Mouse (Mus musculus) erythroblast, embryonic 14.5 days (primary cell): ENCODE results near the gene Snx3. TPM values are rescaled to one million over a fixed set of nuclear protein-coding genes. Genes with fewer than 3 reads are reported as not detected.

ENCODE experiments used
- H3K27me3 ChIP-seq: 2 replicates; pipeline ENCODE4 v1.6.1; 2012; ENCODE audit warnings: inconsistent platforms; ENCODE audit not compliant: control insufficient read depth
- H3K36me3 ChIP-seq: 2 replicates; pipeline ENCODE4 v1.6.1; 2012; ENCODE audit warnings: mild to moderate bottlenecking, inconsistent platforms; ENCODE audit not compliant: control insufficient read depth
- H3K4me1 ChIP-seq: 2 replicates; pipeline ENCODE4 v1.6.1; 2012; ENCODE audit warnings: inconsistent platforms; ENCODE audit not compliant: control insufficient read depth
- H3K4me3 ChIP-seq: replicated peaks from 2 replicates; pipeline ENCODE3; 2012; ENCODE audit warnings: moderate library complexity, mild to moderate bottlenecking, inconsistent platforms
- H3K9me3 ChIP-seq: 2 replicates; pipeline ENCODE4 v1.6.1; 2012; ENCODE audit warnings: low read length, inconsistent platforms, mixed read lengths; ENCODE audit not compliant: control insufficient read depth
- GATA1 ChIP-seq: IDR thresholded peaks from 2 replicates; pipeline ENCODE4 v1.6.1; 2012; ENCODE audit warnings: low read length, inconsistent platforms, mixed read lengths
- TAL1 ChIP-seq: IDR thresholded peaks from 3 replicates; pipeline ENCODE4 v1.6.1; 2012; ENCODE audit warnings: low read length, inconsistent platforms, mixed read lengths
- polyA plus RNA-seq: library from polyadenylated mRNA; stranded (reverse); fragments of >175 nt; gene quantifications from 2 replicates; pipeline ENCODE4 v1.2.3, GENCODE M21; 2012

Snx3 gene
- polyA plus RNA-seq, 1 experiment, result 71.6 TPM

DNA sequence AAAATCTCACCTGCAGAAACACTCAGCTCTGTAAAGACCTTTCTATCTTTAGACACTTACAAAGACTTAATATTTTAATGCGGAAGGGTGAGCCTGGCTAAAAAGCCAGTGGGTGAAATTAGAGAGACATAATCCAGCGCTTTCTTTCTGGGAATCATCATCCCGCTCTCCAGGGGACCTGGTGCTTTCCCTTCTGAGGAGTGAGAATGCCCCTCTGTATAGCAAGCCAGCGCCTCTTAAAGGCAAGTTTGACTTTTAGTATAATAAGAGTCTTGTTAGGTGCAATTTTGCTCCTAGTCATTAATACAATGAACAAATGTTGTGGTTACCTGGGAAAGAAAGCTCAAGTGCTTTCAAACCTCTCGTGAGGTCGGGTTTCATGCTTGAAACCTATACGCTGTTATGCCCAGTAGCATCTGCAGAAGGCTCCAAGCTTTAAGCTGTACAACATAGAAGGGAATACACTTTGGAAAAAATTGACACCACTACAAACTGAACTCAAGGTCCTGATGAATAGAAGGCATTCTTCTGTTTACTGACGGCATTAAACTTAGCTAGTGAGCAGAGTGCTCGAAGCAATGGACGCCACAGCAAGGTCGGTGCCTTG is 21.8 kb downstream of the Snx3 start:
- H3K36me3 ChIP-seq, result peaks cover 84% of the 10 kb centered on the region
- no peaks in the 10 kb centered on the region for H3K27me3 ChIP-seq
- peaks cover 92% of the 10 kb centered on the region for H3K4me1 ChIP-seq
- H3K9me3 ChIP-seq, result no peaks in the 10 kb centered on the region
- TF ChIP-seq GATA1, result no peak
- TF ChIP-seq TAL1, result no peak
- no peak overlapping the region for H3K4me3 ChIP-seq

DNA sequence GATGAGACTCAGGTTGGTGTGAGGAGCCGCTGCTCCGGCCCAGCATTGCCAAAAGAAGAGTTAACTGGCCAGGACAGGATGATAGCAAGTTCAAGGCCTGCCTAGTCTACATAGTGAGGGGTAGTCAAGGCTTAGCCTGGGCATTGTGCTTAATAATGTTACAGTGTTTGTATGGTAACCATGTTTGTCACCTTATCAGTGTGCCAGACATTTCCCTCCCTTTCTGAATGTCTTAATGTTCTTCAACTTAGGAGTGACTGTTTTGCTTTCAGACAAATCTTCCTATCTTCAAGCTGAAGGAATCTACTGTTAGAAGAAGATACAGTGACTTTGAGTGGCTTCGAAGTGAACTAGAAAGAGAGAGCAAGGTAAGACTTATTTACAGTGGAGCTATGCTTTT is 23.9 kb downstream of the Snx3 start:
- no peaks in the 10 kb centered on the region for H3K27me3 ChIP-seq
- H3K36me3 ChIP-seq, result peaks cover 89% of the 10 kb centered on the region
- no peak overlapping the region for H3K4me3 ChIP-seq
- no peaks in the 10 kb centered on the region for H3K9me3 ChIP-seq
- peaks cover 87% of the 10 kb centered on the region for H3K4me1 ChIP-seq
- TF ChIP-seq GATA1, result peak; percentile 29; the same call in 1 of the 2 replicates
- TF ChIP-seq TAL1, result peak; percentile 38; the same call in 1 of the 3 replicates

GRCm38 (mm10) chr10:42533836-42534453 is 32.1 kb downstream of the Snx3 start:
- Histone ChIP-seq H3K27me3 (no peaks in the 10 kb centered on the region), H3K4me3 (peak overlapping the region; percentile 55), H3K9me3 (peaks cover 2% of the 10 kb centered on the region; the same call in 1 of the 2 replicates), H3K36me3 (peaks cover 86% of the 10 kb centered on the region), H3K4me1 (peaks cover 87% of the 10 kb centered on the region)
- TF ChIP-seq GATA1 (peak; percentile 92), TAL1 (peak; percentile 83)

- Histone ChIP-seq H3K27me3 (no peaks in the 10 kb centered on the region), H3K36me3 (peaks cover 62% of the 10 kb centered on the region), H3K4me3 (peak overlapping the region; percentile 38), H3K9me3 (peaks cover 2% of the 10 kb centered on the region; the same call in 1 of the 2 replicates), H3K4me1 (peaks cover 84% of the 10 kb centered on the region)
- TF ChIP-seq GATA1, result peak; percentile 87
- peak; percentile 86 for TF ChIP-seq TAL1
Measured at GRCm38 (mm10) chr10:42537571-42538316, 35.9 kb downstream of the Snx3 start.

- H3K4me3 ChIP-seq, result no peak overlapping the region
Measured at GRCm38 (mm10) chr10:42545707-42546503, 44.1 kb downstream of the Snx3 start.

DNA sequence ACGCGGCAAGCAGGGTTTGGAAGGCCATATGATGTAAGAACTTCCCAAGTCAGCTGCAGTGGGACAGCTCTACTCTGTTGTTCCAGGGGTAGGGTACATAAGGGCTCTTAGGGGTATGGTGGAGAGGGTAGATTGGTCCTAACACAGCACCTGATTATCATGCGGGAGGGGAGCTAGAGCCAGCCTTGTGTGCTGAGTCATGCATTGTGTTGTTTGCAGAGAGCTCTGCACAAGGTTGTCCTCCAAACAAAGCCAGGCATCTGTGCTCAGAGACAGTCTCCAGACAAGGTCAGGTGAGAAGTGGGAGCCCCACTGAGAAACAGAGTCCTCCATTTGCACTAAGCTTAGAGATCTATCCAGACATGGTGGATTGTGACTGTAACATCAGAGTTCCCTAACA is 44.7 kb downstream of the Snx3 start:
- Histone ChIP-seq H3K4me3 (no peak overlapping the region), H3K36me3 (no peaks in the 10 kb centered on the region), H3K4me1 (peaks cover 49% of the 10 kb centered on the region), H3K27me3 (peaks cover 23% of the 10 kb centered on the region), H3K9me3 (no peaks in the 10 kb centered on the region)
- TF ChIP-seq GATA1 (no peak), TAL1 (no peak)

More at GRCm38 (mm10) chr10:42545707-42546503, 44.1 kb downstream of the Snx3 start:
- no peaks in the 10 kb centered on the region for H3K36me3 ChIP-seq
- TF ChIP-seq TAL1 (no peak), GATA1 (no peak)
- H3K4me1 ChIP-seq, result peaks cover 51% of the 10 kb centered on the region
- H3K27me3 ChIP-seq, result peaks cover 17% of the 10 kb centered on the region
- no peaks in the 10 kb centered on the region for H3K9me3 ChIP-seq

DNA sequence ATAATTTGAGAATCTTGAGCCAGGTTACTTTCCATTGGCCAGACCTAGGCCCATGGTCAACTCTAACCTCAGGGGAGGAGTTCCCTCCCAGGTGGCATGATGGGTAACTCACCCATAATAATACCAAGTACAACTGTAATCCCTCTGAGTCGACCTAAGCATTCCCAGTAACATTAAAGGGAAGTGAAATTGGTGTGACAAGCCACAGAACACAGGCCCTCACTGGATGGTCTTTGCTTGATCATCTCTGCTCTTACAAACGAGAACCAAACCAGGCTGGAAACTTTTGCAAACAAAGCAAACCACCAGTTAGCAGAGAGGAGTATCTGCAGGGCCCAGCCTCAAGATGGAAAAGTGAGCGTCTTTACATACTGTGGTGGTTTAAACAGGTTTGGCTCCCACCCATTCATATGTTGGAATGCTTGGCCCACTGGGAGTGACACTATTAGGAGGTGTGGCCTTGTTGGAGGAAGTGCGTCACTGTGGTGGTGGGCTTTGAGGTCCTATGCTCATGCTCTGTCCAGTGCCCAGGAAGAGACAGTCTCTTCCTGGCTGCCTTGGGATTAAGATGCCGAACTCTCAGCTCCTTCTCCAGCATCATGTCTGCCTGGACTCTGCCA is 57.9 kb downstream of the Snx3 start:
- H3K4me1 ChIP-seq, result peaks cover 2% of the 10 kb centered on the region
- TF ChIP-seq GATA1 (no peak), TAL1 (no peak)
- H3K36me3 ChIP-seq, result no peaks in the 10 kb centered on the region
- peaks cover 70% of the 10 kb centered on the region for H3K27me3 ChIP-seq
- peaks cover under 1% of the 10 kb centered on the region; the same call in 1 of the 2 replicates for H3K9me3 ChIP-seq
- no peak overlapping the region for H3K4me3 ChIP-seq

DNA sequence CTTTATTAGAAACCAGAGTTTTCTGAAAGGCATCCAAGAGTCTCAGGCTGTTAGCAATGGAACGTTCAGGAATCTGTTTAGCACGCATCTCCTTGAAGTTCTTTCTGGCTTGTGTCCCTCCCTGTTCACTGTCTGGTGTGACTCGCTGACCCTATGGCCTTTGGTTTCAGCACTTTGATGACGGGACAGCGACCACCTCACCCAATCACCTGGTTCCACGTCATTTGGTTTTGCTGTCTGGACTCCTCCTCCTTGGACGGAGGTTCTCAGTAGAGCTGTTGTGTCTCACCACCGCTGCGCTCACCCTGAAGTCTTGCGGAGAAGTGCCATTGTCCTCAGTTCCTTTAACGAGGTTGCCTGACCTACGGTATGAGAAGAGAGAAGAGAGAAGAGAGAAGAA is 60.4 kb downstream of the Snx3 start:
- no peaks in the 10 kb centered on the region for H3K36me3 ChIP-seq
- TF ChIP-seq GATA1, result no peak
- no peak for TF ChIP-seq TAL1
- no peak overlapping the region for H3K4me3 ChIP-seq
- H3K9me3 ChIP-seq, result no peaks in the 10 kb centered on the region; the same call in 1 of the 2 replicates
- peaks cover 82% of the 10 kb centered on the region for H3K27me3 ChIP-seq
- H3K4me1 ChIP-seq, result peaks cover 2% of the 10 kb centered on the region
